Mouse (Mus musculus): ENCODE results near the gene Plekhg6.

The Plekhg6 gene

GRCm38 (mm10) chr6:125385066-125385974 is 4.7 kb upstream of the Plekhg6 start:
- DNase-seq = peak; percentile 85

- peak; percentile 82 for DNase-seq
Observed at GRCm38 (mm10) chr6:125382024-125382423, 1.4 kb upstream of the Plekhg6 start.

- DNase-seq = peak; percentile 88
Observed at GRCm38 (mm10) chr6:125379781-125380180, 812 bp downstream of the Plekhg6 start.

DNA sequence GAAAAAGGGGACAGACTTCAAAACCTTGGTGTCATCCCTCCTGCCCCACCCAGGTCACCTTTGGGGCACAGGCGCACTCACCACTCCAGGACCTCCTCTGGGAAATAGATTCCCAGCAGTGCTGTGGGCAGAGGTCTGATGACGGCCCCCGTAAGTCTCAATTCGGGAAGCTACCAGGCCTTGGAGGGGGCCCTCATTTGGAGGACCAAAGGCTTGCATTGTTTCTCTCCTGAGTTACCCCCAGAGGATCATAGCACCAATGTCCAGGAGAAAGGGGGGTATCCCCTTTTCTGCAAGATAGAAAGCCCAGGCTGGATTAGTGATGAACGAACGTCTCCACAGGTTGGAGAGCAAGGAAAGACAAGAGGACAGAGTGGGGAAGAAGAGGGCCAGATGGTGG is 2.0 kb downstream of the Plekhg6 start:
- DNase-seq = peak; percentile 92

DNA sequence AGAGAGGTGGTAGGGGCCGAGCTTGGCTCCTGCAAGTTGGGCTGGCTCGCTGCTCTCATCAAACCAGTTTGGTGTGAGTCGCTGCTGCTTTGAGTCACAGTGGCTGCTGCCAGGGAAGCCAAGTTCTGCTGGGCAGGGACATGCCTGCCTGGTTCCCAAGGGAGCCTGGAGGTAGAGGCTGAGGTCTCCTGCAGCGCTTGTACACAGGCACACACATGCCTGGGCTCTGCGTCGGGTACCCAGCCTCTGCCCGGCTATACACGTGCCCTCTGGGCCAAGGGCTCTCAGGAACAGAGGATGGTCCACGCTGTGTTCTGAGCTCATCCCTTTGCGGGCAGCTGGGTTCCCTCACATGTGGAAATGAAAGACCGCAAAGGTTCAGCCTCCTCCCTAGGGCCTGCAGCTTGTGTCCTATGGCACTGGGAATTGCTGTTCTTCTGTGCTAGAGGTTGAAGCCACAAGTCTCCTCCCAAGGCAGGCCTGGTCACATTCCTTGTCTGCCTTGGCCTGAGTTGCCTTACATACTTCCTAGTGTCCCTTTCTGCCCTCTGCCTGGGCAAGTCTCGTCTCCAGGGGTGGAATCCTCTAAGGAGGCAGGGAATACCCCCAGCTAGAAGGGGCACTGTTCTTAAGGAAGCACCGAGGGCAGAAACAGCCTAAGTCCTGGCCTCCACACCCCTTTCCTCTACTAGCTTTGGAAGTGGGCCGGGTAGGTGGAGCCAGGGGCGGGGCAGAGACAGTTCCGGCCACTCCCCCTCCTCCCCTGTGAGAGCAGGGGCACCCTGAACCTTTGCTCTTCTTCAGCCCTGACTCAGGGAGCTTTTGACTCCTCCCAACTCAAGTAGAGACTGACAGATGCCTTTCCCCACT is 2.8 kb downstream of the Plekhg6 start:
- DNase-seq = peak; percentile 97

- DNase-seq = no peak
Observed at GRCm38 (mm10) chr6:125377042-125377441, 3.6 kb downstream of the Plekhg6 start.

- peak; percentile 96 for DNase-seq
Observed at GRCm38 (mm10) chr6:125367758-125368371, 12.7 kb downstream of the Plekhg6 start.

- no peak for DNase-seq
Observed at GRCm38 (mm10) chr6:125366133-125366532, 14.5 kb downstream of the Plekhg6 start.

GRCm38 (mm10) chr6:125365522-125365921 is 15.1 kb downstream of the Plekhg6 start:
- no peak for DNase-seq

DNA sequence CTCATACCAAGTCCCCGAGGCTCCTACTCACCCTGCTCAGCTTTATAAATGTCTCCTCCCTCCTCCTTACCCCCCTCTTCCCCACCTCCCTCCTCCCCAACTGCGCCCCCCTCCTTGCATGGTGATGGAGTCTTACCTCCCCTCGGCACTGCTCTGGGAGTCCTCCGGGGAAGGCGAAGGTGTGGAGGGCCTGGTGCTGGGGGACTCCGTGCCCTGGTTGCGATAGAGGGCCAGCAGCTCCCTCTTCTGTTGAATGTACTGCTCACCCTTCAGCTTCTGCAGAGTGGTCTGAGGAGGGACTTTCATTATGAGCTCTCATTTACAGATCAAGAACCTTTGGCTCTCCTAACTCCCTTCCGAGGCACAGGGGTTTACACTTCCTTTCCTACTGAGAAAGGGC is 16.1 kb downstream of the Plekhg6 start:
- peak; percentile 96 for DNase-seq

DNA sequence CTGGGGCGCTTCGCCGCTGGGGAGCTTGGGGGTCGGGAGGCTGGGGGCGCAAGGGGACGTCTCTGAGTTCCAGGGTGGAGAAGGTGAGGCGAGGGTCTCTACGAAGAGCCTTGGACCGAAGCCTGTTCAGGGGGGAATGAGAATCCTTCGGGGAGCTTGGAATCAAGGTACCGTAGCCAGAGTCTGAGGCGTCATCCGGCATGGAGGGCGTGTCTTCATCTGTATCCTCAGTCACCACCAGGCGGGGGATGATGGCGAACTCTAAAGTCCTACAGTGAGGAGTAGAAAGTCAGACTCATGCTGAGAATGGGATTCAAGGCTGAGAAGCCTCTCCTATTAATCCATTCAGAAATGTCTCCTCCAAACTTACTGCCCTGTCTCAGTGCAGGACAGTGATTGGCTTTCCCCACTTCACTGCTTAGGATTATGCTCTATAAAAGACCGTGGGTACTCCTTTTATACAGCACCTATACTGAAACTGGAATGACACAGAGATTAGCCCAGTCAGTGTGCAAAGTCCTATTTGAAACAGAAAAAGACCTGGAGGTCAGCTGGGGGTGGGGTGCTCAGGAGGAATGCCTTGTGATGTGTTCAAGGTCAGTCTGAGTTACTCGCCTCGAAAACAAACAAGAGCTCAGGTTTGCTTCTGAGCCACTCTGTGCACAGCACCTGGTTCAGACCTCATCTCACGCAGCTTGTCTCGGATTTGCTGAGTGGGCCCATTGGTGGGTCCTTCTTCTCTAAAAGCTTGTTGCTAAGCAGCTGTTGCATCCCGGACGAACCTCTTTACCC is 16.9 kb downstream of the Plekhg6 start:
- no peak for DNase-seq

DNA sequence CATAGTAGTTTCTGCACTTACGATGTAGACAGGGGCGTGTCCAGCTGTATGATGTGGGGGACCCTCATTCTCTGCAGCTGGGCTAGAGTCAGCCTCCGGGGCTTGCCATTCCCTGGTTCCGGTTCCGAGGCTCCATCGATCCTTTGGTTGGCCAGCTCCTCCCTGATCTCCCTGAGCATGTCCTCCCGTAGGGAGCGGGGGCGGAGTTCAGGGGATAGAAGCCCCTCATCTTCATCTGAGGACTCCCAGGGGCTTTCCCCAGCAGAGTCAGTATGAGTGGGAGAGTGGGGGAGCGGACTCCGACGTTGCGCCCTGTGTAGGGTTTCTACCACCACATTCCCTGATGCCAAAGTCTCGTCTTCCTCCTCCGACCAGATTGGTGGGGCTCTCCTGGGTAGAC is 17.6 kb downstream of the Plekhg6 start:
- DNase-seq = peak; percentile 94

DNA sequence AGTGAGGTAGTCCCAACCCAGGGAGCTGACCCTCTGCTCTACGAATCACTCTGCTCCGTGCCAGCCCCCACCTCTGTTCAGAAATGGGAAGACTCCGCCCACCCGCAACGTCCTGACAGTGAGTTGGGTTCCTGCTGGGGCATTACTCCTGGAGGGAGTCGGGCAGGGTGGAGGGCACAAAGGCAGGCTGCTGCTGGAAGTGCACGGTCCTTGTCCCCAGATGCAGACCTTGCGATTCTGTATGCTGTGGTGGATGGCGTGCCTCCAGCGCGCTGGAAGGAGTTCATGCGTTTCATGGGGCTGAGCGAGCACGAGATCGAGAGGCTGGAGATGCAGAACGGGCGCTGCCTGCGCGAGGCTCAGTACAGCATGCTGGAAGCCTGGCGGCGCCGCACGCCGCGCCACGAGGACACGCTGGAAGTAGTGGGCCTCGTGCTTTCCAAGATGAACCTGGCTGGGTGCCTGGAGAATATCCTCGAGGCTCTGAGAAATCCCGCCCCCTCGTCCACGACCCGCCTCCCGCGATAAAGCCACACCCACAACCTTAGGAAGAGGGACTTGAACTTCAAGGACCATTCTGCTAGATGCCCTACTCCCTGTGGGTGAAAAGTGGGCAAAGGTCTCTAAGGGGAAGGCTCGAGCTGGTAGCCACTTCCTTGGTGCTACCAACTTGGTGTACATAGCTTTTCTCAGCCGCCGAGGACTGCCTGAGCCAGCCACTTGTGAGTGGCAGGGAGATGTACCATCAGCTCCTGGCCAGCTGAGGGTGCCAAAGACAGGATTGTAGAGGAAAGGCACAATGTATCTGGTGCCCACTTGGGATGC is 18.9 kb downstream of the Plekhg6 start:
- DNase-seq = peak; percentile 96

GRCm38 (mm10) chr6:125360846-125361245 is 19.7 kb downstream of the Plekhg6 start:
- DNase-seq = no peak

GRCm38 (mm10) chr6:125359999-125360398 is 20.6 kb downstream of the Plekhg6 start:
- no peak for DNase-seq

- peak; percentile 85 for DNase-seq
Observed at GRCm38 (mm10) chr6:125357334-125357733, 23.3 kb downstream of the Plekhg6 start.

DNA sequence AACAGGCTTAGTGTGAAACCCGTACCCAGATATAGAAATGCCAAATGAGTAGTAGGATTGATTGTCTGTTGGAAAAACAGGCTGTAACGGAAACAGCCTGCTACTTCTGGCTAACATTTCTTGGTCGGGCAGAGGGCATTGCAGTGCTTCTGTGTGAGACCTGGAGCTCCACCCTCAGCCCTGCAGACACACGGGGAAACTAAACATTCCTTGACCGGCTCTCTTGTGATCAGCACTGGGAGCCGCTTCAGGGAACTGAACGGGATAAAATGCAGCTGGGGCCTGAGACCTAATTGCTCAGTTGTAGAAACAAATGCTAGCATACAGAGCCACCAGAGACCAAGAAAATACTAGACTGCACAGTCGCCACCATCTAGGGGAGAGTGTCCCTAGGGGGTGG is 24.3 kb downstream of the Plekhg6 start:
- no peak for DNase-seq

- DNase-seq = peak; percentile 97
Observed at GRCm38 (mm10) chr6:125355197-125355741, 25.3 kb downstream of the Plekhg6 start.

GRCm38 (mm10) chr6:125354352-125355151 is 26.0 kb downstream of the Plekhg6 start:
- DNase-seq = peak; percentile 99

- DNase-seq = peak; percentile 94
Observed at GRCm38 (mm10) chr6:125353655-125354054, 26.9 kb downstream of the Plekhg6 start.
